Mouse (Mus musculus) lung, adult 2 months (tissue): Measurements from ENCODE around the gene Srek1.

Source experiments
- CTCF ChIP-seq: fragments of 200-500 bp; IDR thresholded peaks from 2 replicates; pipeline ENCODE4 v1.5.1; 2011; ENCODE audit warnings: mild to moderate bottlenecking, low read length, control low read depth; ENCODE audit not compliant: insufficient read depth
- POLR2A ChIP-seq: fragments of 200-500 bp; IDR thresholded peaks from 2 replicates; pipeline ENCODE4 v1.6.1; 2011; ENCODE audit warnings: low read depth, mild to moderate bottlenecking, control low read depth, low read length, borderline replicate concordance; ENCODE audit errors: extremely low read depth

DNA sequence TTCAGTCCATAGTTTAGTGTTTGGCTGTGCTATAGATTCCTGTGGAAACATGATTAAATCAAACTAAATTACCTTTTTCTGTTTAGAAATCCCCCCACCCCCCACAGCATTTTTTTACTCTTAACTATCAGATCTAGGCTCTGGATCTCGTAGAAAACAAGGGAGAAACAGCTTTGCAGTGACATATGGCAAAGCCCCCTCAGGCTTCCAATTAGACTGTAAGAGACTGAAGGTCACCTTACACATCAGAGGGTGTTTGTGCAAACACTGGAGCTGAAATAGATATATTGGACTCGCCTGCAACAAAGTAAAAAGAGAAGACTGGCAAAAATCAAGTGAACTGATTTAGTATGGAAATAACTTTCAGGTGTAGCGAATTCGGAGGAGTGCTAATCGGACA, 29.3 kb upstream of the Srek1 start:
- TF ChIP-seq POLR2A (no peak), CTCF (no peak)
